Mouse (Mus musculus): ENCODE results near the gene Cldn18.

GRCm38 (mm10) chr9:99701187-99701586 lies 15.9 kb downstream of the Cldn18 start:
- no peak for TF ChIP-seq CTCF (IDR thresholded peaks at IDR 0.05; ENCODE audit: low read depth)
- no peak for TF ChIP-seq EP300 (IDR thresholded peaks at IDR 0.05; ENCODE audit: low read depth)
